Mouse (Mus musculus) C2C12 (cell line): ENCODE results near the gene Pafah1b3.
"Not testable (repeated sequence)": the region's sequence is repeated elsewhere in the genome, so short reads cannot be mapped to it uniquely, and the experiment has no call there.

Experiments used
- CEBPB ChIP-seq: IDR thresholded peaks from one replicate; pipeline ENCODE4 v1.6.1; 2011; ENCODE audit warnings: low read depth, mild to moderate bottlenecking, control low read depth, moderate library complexity
- CTCF ChIP-seq: IDR thresholded peaks from one replicate; pipeline ENCODE4 v1.5.1; 2011; ENCODE audit not compliant: control insufficient read depth, insufficient read depth, insufficient read length
- FOSL1 ChIP-seq: IDR thresholded peaks from one replicate; pipeline ENCODE4 v1.8.0; 2011; ENCODE audit warnings: mild to moderate bottlenecking, low read length; ENCODE audit not compliant: poor library complexity, insufficient read depth, severe bottlenecking
- MAX ChIP-seq: IDR thresholded peaks from one replicate; pipeline ENCODE4 v1.6.1; 2011; ENCODE audit warnings: mild to moderate bottlenecking, control low read depth
- MYOG ChIP-seq: IDR thresholded peaks from one replicate; pipeline ENCODE4 v1.6.1; 2011; ENCODE audit not compliant: control insufficient read depth, insufficient read length; ENCODE audit errors: extremely low read depth

DNA sequence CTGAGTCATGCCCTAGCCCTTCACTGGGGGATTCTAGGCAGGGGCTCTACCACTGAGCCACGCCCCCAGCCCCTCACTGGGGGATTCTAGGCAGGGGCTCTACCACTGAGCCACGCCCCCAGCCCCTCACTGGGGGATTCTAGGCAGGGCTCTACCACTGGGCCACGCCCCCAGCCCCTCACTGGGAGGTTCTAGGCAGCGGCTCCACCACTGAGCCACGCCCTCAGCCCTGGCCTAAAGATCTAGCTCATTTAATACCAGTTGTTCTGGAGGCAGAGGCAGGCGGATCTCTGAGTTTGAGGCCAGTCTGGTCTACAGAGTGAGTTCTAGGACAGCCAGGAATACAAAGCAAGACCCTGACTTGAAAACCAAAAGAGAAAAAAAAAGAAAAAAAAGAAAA is 27.6 kb upstream of the Pafah1b3 start:
- not testable (repeated sequence) for TF ChIP-seq CTCF, CEBPB, FOSL1, MYOG, MAX
